Mouse (Mus musculus) heart, adult 9 months (tissue): ENCODE data around the gene Habp4.

Source experiments
- DNase-seq, 2 experiments: peaks; one replicate each; pipeline ENCODE4 v3.0.0; 2022; ENCODE audit warnings: low spot score in 2 of 2

Habp4 gene

GRCm38 (mm10) chr13:64178000-64178399 lies 16.4 kb downstream of the Habp4 start:
- DNase-seq: no peak

- no peak for DNase-seq
Observed at GRCm38 (mm10) chr13:64178746-64179652, 17.4 kb downstream of the Habp4 start.

GRCm38 (mm10) chr13:64180300-64180699 lies 18.7 kb downstream of the Habp4 start:
- no peak for DNase-seq

GRCm38 (mm10) chr13:64180888-64181287 lies 19.3 kb downstream of the Habp4 start:
- DNase-seq: peak in 1 of 2 experiments; percentile 32

- DNase-seq: no peak
Observed at GRCm38 (mm10) chr13:64182091-64182490, 20.5 kb downstream of the Habp4 start.

DNA sequence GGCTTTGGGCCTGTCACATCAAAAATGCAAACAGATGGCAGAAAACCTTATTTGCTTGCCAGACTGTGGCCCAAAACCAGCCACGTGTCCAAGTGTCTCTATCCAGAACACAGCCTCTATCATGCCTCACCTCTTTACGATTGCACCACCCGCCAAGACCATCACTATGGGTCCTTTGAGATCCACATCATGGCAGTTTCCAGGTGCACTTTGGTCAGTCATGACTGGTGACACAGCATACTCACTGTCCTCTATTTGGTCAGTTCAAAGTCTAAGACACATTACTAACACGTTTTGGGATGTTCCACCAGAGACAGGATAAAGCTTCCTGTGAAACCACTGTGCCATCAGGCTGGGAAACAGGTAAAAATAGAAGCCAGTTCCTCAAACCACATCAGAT lies 22.0 kb downstream of the Habp4 start:
- DNase-seq: no peak

GRCm38 (mm10) chr13:64184361-64184760 lies 22.7 kb downstream of the Habp4 start:
- no peak for DNase-seq

- DNase-seq: no peak
Observed at GRCm38 (mm10) chr13:64185176-64185575, 23.6 kb downstream of the Habp4 start.

DNA sequence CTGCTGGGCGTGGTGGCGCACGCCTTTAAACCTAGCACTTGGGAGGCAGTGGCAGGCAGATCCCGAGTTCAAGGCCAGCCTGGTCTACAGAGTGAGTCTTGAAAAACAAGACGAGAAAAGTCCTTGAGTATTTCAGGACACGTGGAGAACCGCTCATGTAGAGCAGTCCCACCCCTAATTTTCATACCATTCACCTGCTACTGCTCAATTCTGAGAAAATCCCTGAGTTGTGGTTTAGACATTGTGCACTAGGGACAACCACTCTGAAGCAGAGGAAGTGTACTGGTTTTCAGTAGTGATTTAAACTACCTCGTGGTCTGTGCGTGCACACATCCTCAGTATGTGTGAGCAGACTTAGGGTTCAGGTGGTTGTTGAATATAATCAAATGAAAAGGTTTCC lies 24.0 kb downstream of the Habp4 start:
- DNase-seq: no peak

- no peak for DNase-seq
Observed at GRCm38 (mm10) chr13:64186516-64186915, 24.9 kb downstream of the Habp4 start.

GRCm38 (mm10) chr13:64187065-64187464 lies 25.4 kb downstream of the Habp4 start:
- no peak for DNase-seq

- no peak for DNase-seq
Observed at GRCm38 (mm10) chr13:64197899-64198298, 36.3 kb downstream of the Habp4 start.

GRCm38 (mm10) chr13:64198310-64198709 lies 36.7 kb downstream of the Habp4 start:
- DNase-seq: no peak

DNA sequence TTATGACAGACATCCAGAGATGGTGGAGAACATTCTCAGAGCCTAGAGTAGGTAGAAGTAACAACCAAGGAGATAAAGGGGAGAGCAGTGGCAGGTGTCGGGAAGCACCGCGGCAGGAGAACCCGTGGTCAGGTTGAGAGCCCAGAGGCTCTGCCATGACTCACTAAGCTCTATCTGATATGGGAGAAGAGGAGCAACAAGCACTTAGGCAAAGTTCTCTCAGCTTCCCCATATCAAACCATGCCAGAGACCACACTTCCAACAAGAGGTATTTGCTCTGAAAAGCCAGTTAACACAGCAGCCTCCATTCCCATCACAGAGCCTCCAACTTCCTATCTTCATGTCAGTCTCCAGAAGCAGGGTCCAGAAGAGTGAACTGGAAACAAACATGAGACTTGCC lies 39.3 kb downstream of the Habp4 start:
- DNase-seq: no peak

GRCm38 (mm10) chr13:64204726-64205125 lies 43.1 kb downstream of the Habp4 start:
- no peak for DNase-seq

DNA sequence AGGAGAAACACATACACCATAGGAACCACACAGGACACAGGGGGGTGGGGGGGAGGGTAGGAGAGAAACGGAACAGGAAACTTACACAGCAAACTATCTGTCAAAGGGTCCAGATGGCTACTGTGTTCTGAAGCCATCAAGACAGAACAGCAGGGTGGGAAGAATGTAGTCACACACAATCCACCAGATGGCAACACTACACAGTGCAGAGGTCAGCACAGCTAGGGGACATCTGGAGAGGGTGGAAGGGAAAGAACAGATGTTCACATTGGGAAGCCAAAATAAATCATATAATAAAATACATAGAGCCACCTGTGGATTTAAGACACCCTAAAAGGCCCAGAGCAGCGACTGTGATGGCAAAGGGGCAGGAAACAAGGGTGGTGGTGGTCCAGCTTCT lies 43.6 kb downstream of the Habp4 start:
- DNase-seq: no peak

DNA sequence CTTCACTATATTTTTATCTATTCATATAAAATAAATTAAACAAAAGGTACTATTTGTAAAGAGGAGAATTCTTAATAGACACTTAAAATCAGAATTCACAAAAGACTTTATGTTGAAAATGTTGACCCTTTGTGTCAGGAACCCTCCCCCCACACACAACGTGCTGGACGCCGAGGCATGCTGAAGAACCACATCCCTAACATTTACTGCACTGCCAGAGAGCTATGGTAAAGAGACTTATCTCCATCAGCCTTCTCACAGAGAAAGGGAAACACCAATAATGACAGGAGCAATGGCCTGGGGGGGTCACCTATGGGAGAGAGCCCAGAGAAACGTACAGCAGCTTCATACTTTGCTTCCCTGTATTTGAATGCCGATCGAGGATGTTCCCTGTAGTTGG lies 46.5 kb downstream of the Habp4 start:
- DNase-seq: no peak

- no peak for DNase-seq
Observed at GRCm38 (mm10) chr13:64211995-64212603, 50.5 kb downstream of the Habp4 start.

DNA sequence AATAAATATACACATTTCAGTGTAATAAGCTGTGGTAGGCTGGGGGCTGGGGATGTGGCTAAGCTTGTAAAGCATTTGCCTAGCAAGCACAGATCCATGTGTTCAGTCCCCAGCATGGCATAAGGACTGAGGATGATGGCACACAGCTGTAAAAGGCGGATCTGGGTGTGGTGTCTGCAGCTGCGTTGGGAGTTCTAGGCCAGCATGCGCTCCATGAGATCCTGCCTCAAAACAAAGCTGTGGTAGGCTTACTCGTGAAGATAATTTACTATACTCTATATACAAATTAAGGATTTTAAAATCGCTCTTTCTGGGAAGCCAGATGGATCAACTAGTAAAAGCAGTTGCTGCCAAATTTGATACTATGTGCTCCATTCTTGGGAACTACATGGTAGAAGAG lies 53.3 kb downstream of the Habp4 start:
- DNase-seq: no peak

DNA sequence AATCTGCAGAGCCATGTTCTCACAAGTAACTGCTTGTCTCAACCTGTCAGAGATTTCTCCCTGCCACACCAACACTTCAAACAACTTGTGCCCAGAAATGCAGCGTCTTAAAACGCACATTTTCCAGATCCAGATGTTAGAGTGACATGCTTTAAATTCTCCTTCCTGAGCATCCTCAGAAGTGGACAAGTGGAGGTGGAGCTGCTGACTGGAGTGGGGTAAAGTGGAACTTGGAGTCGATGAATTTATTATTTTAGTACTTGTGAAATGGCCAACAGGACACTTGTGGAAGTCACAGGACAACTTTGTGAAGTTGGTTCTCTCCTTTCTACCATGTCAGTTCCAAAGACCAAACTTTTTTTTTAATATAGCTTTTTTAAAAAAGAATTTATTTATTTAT lies 64.1 kb downstream of the Habp4 start:
- no peak for DNase-seq

DNA sequence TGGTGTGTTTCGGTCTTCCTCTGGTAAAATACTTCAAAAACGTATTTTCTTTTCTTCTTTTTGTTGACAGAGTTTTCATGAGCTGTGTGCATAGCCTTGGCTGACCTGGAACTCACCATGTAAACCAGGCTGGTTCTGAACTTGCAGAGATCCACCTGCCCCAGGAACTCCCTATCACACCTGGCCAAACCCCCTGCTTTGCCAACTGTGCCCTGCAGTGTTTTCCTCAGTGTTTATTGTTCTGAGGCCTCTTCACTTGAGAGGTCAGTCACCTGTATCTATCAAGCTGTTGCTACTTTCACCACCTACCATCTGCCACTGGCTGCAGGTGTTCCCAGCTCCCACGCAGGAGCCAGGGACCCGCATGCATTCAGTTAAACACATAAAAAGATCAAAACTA lies 65.1 kb downstream of the Habp4 start:
- no peak for DNase-seq

DNA sequence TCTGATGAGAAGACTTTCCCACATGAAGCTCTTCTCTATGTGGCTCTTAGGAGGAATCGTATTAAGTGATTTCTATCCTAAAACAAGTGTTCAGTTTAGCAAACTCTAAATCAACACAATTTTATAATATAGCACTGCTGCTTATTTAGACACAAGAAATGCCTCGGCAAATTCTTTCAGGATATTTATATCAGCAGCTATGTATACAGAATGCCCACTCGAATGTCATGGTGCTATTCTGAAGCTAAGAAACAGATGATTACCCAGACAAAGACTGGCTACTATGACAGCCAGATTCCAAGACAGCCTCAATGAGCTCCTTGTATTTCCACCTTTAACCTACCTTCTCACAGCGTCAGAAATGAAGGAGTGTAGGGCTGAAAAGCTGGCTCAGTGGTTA lies 71.5 kb downstream of the Habp4 start:
- DNase-seq: no peak

GRCm38 (mm10) chr13:64235062-64235715 lies 73.6 kb downstream of the Habp4 start:
- DNase-seq: no peak
